Mouse (Mus musculus) ES-E14 (cell line): Measurements from ENCODE around the gene Rnd3. TPM values are rescaled to one million over a fixed set of nuclear protein-coding genes. Genes with fewer than 3 reads are reported as not detected.

Source experiments
- DNase-seq: peaks from one replicate; pipeline ENCODE4 v3.0.0-alpha.2; 2013; ENCODE audit warnings: low read depth, low spot score
- H3K27ac ChIP-seq: 2 replicates; pipeline ENCODE4 v1.5.1; 2012; ENCODE audit warnings: low read depth, mild to moderate bottlenecking, low read length, moderate library complexity, mixed read lengths; ENCODE audit not compliant: poor library complexity, insufficient read depth, severe bottlenecking
- H3K36me3 ChIP-seq: 2 replicates; pipeline ENCODE4 v1.6.1; 2012; ENCODE audit warnings: mild to moderate bottlenecking, low read length, moderate library complexity, mixed read lengths; ENCODE audit not compliant: control insufficient read depth, poor library complexity, insufficient read depth, severe bottlenecking
- H3K4me1 ChIP-seq, 2 experiments: fragments of 150-350 bp in 1 of 2; sonication (generic) in 1 of 2; 2 replicates each; pipeline ENCODE4 v1.6.1; 2012; ENCODE audit warnings: low read length in 2 of 2, mild to moderate bottlenecking in 1 of 2, mixed read lengths in 1 of 2; ENCODE audit not compliant: control insufficient read depth in 2 of 2, insufficient read depth in 2 of 2, poor library complexity in 1 of 2
- H3K4me3 ChIP-seq, 2 experiments: fragments of 150-350 bp in 1 of 2; sonication (generic) in 1 of 2; 2 replicates each; pipeline ENCODE4 v1.5.1; 2012; ENCODE audit warnings: low read length in 2 of 2, low read depth in 1 of 2, mild to moderate bottlenecking in 1 of 2, mixed read lengths in 1 of 2; ENCODE audit not compliant: insufficient read depth in 1 of 2, poor library complexity in 1 of 2, severe bottlenecking in 1 of 2
- H3K9ac ChIP-seq: 2 replicates; pipeline ENCODE4 v1.6.1; 2012; ENCODE audit warnings: low read depth, mild to moderate bottlenecking, low read length, mixed read lengths; ENCODE audit not compliant: poor library complexity, insufficient read depth, severe bottlenecking
- H3K9me3 ChIP-seq: fragments of 150-350 bp; sonication (generic); 2 replicates; pipeline ENCODE4 v1.6.1; 2012; ENCODE audit warnings: low read depth, mild to moderate bottlenecking, low read length; ENCODE audit not compliant: control insufficient read depth, insufficient read depth
- CHD2 ChIP-seq: IDR thresholded peaks from 2 replicates; pipeline ENCODE4 v1.6.1; 2014; ENCODE audit warnings: mild to moderate bottlenecking, low read depth, low read length, inconsistent platforms
- HCFC1 ChIP-seq: IDR thresholded peaks from 2 replicates; pipeline ENCODE4 v1.6.1; 2012; ENCODE audit warnings: low read length, inconsistent platforms, borderline replicate concordance; ENCODE audit not compliant: insufficient read depth
- MAFK ChIP-seq: IDR thresholded peaks from 2 replicates; pipeline ENCODE4 v1.6.1; 2014; ENCODE audit warnings: mild to moderate bottlenecking, low read depth, low read length, inconsistent platforms; ENCODE audit not compliant: insufficient read depth
- ZC3H11A ChIP-seq: IDR thresholded peaks from 2 replicates; pipeline ENCODE4 v1.6.1; 2012; ENCODE audit warnings: low read depth, mild to moderate bottlenecking, inconsistent platforms, low read length, borderline replicate concordance
- ZNF384 ChIP-seq: IDR thresholded peaks from 2 replicates; pipeline ENCODE4 v1.6.1; 2012; ENCODE audit warnings: low read depth, low read length, inconsistent platforms
- in situ Hi-C, 2 experiments: fragments of 600-800 bp; cut with MboI; formaldehyde crosslinking; loops; one replicate each; pipeline ENCODE4 v1.15.1; 2025; ENCODE audit warnings: low sequenced_read_pairs in 2 of 2, inconsistent platforms in 1 of 2; ENCODE audit not compliant: unreplicated experiment in 2 of 2
- total RNA-seq: library from RNA; depleted of rRNA; stranded (reverse); fragments of 300-350 nt; gene quantifications from 2 replicates; pipeline ENCODE4 v1.2.3, GENCODE M21; 2012

The Rnd3 gene
- total RNA-seq, 1 experiment = 28.8 TPM

- DNase-seq = no peak
- H3K4me3 ChIP-seq = no peak overlapping the region
- no peak overlapping the region for H3K9ac ChIP-seq
- no peaks in the 10 kb centered on the region for H3K36me3 ChIP-seq
- H3K9me3 ChIP-seq = no peaks in the 10 kb centered on the region
- H3K27ac ChIP-seq = no peak overlapping the region
- peaks cover 13 to 22% of the 10 kb centered on the region in 2 experiments for H3K4me1 ChIP-seq
- no peak for TF ChIP-seq ZNF384
- no peak for TF ChIP-seq ZC3H11A
- TF ChIP-seq HCFC1 = no peak
- TF ChIP-seq CHD2 = no peak
- TF ChIP-seq MAFK = no peak
- in situ Hi-C loops = no loop called here
Observed at GRCm38 (mm10) chr2:51144380-51145120, 4.4 kb downstream of the Rnd3 start.

GRCm38 (mm10) chr2:51142422-51142821, 6.5 kb downstream of the Rnd3 start:
- Histone ChIP-seq H3K27ac (no peak overlapping the region), H3K36me3 (no peaks in the 10 kb centered on the region), H3K9ac (no peak overlapping the region), H3K4me3 (no peak overlapping the region), H3K4me1 (peaks cover 19 to 28% of the 10 kb centered on the region in 2 experiments), H3K9me3 (no peaks in the 10 kb centered on the region)
- DNase-seq = no peak
- no peak for TF ChIP-seq MAFK
- TF ChIP-seq CHD2 = no peak
- in situ Hi-C loops = no loop called here

GRCm38 (mm10) chr2:51141345-51141744, 7.6 kb downstream of the Rnd3 start:
- no peak overlapping the region; the same call in 1 of the 2 replicates for H3K9ac ChIP-seq
- no peak overlapping the region for H3K4me3 ChIP-seq
- no peak overlapping the region; the same call in 1 of the 2 replicates for H3K27ac ChIP-seq
- TF ChIP-seq ZNF384 (no peak), MAFK (no peak), HCFC1 (no peak), ZC3H11A (no peak), CHD2 (no peak)
- DNase-seq = no peak
- peaks cover 22 to 28% of the 10 kb centered on the region in 2 experiments for H3K4me1 ChIP-seq
- no peaks in the 10 kb centered on the region for H3K36me3 ChIP-seq
- in situ Hi-C loops = no loop called here
- H3K9me3 ChIP-seq = no peaks in the 10 kb centered on the region

- H3K27ac ChIP-seq = peak overlapping the region; percentile 48; the same call in 1 of the 2 replicates
- in situ Hi-C loops = no loop called here
- H3K9me3 ChIP-seq = no peaks in the 10 kb centered on the region
- TF ChIP-seq CHD2 (no peak), HCFC1 (no peak), ZC3H11A (no peak), ZNF384 (no peak), MAFK (no peak)
- H3K9ac ChIP-seq = no peak overlapping the region
- peak; percentile 71 for DNase-seq
- H3K4me1 ChIP-seq = peaks cover 22 to 28% of the 10 kb centered on the region in 2 experiments
- H3K4me3 ChIP-seq = peak overlapping the region; percentile 15 to 20
- H3K36me3 ChIP-seq = no peaks in the 10 kb centered on the region; the same call in 1 of the 2 replicates
Observed at GRCm38 (mm10) chr2:51140486-51140885, 8.4 kb downstream of the Rnd3 start.
